Mouse (Mus musculus): ENCODE results near the gene Abcg5.

GRCm38 (mm10) chr17:84656653-84657421 is 26.0 kb downstream of the Abcg5 start:
- TF ChIP-seq POLR2AphosphoS2 (IDR thresholded peaks at IDR 0.05; ENCODE audit: low read length) (no peak), CTCF (IDR thresholded peaks at IDR 0.05 in 2 of 3, conservative IDR thresholded peaks at IDR 0.05 in 1 of 3; ENCODE audit: control insufficient read depth in 1 of 3, insufficient read depth in 1 of 3, low read depth in 2 of 3, low read length in 3 of 3, poor library complexity in 1 of 3, severe bottlenecking in 1 of 3) (no peak), POLR2A (IDR thresholded peaks at IDR 0.05; ENCODE audit: control insufficient read depth in 1 of 2, insufficient read depth in 1 of 2, low read depth in 1 of 2, low read length in 2 of 2, poor library complexity in 1 of 2) (no peak), ETS1 (IDR thresholded peaks at IDR 0.05; ENCODE audit: low read depth, low read length) (no peak), GATA1 (IDR thresholded peaks at IDR 0.05; ENCODE audit: low read depth, low read length) (no peak), ZNF384 (IDR thresholded peaks at IDR 0.05; ENCODE audit: low read depth, low read length) (no peak), ELF1 (IDR thresholded peaks at IDR 0.05; ENCODE audit: low read depth, low read length) (no peak), CHD2 (IDR thresholded peaks at IDR 0.05; ENCODE audit: low read length) (no peak), EP300 (IDR thresholded peaks at IDR 0.05; ENCODE audit: low read depth in 1 of 2, low read length in 2 of 2) (no peak), ZMIZ1 (IDR thresholded peaks at IDR 0.05; ENCODE audit: low read depth, low read length) (no peak), RAD21 (IDR thresholded peaks at IDR 0.05; ENCODE audit: low read depth, low read length) (no peak), UBTF (IDR thresholded peaks at IDR 0.05; ENCODE audit: borderline replicate concordance, insufficient read depth, low read depth, low read length) (no peak), ZC3H11A (IDR thresholded peaks at IDR 0.05; ENCODE audit: low read depth, low read length) (no peak)

All from MEL (cell line).